Mouse (Mus musculus) midbrain, embryonic 15.5 days (tissue): ENCODE data around the gene Kpnb1. TPM values are rescaled to one million over a fixed set of nuclear protein-coding genes. Genes with fewer than 3 reads are reported as not detected.
A peak's percentile ranks its signal among the peaks of the same experiment; 100 is the strongest.
"Not testable (repeated sequence)": the region's sequence is repeated elsewhere in the genome, so short reads cannot be mapped to it uniquely, and the experiment has no call there.

Experiments
- ATAC-seq: fragments of 200-750 bp; cut with Nextera tagmentation; replicated peaks from 2 replicates; pipeline ENCODE4 v1.8.0; 2017; ENCODE audit warnings: moderate TSS enrichment
- H3K27ac ChIP-seq: fragments of 300-500 bp; sonication (generic); 2 replicates; pipeline ENCODE4 v1.5.1; 2015; ENCODE audit warnings: mild to moderate bottlenecking, inconsistent platforms
- H3K27me3 ChIP-seq: fragments of 300-500 bp; sonication (generic); replicated peaks from 2 replicates; pipeline ENCODE4 v1.6.1; 2015; ENCODE audit warnings: inconsistent platforms
- H3K36me3 ChIP-seq: fragments of 300-500 bp; sonication (generic); replicated peaks from 2 replicates; pipeline ENCODE4 v1.6.1; 2015; ENCODE audit warnings: inconsistent platforms
- H3K4me1 ChIP-seq: fragments of 300-500 bp; sonication (generic); 2 replicates; pipeline ENCODE4 v1.6.1; 2015; ENCODE audit warnings: inconsistent platforms
- H3K4me2 ChIP-seq: fragments of 300-500 bp; sonication (generic); 2 replicates; pipeline ENCODE4 v1.6.1; 2015; ENCODE audit warnings: inconsistent platforms, mild to moderate bottlenecking, moderate library complexity
- H3K4me3 ChIP-seq: fragments of 300-500 bp; sonication (generic); 2 replicates; pipeline ENCODE4 v1.5.1; 2015; ENCODE audit warnings: mild to moderate bottlenecking, inconsistent platforms
- H3K9ac ChIP-seq: fragments of 300-500 bp; sonication (generic); 2 replicates; pipeline ENCODE4 v1.6.1; 2015; ENCODE audit warnings: mild to moderate bottlenecking, inconsistent platforms
- H3K9me3 ChIP-seq: fragments of 300-500 bp; sonication (generic); 2 replicates; pipeline ENCODE4 v1.6.1; 2016; ENCODE audit warnings: inconsistent platforms
- WGBS: fragments of 180-500 bp; shearing (Covaris S2); methylation state at CpG from one replicate; pipeline ENCODE4 v1.1.7; 2015; ENCODE audit warnings: mixed read lengths; 5-methylcytosine and 5-hydroxymethylcytosine counted together
- polyA plus RNA-seq: library from polyadenylated mRNA; unstranded; fragments of >200 nt; fragmentation: Nextera tagmentation; extraction: Ambion mirVana; gene quantifications from 2 replicates; pipeline ENCODE4 v1.2.1, GENCODE M21; 2015

Kpnb1 gene
- polyA plus RNA-seq, 1 experiment from 2014 or later: 33.8 TPM

GRCm38 (mm10) chr11:97198601-97199000 lies 10.9 kb upstream of the Kpnb1 start:
- Histone ChIP-seq H3K4me3 (no peak overlapping the region), H3K4me1 (no peaks in the 10 kb centered on the region), H3K27ac (no peak overlapping the region), H3K27me3 (no peaks in the 10 kb centered on the region), H3K36me3 (no peaks in the 10 kb centered on the region), H3K4me2 (no peak overlapping the region), H3K9me3 (no peaks in the 10 kb centered on the region), H3K9ac (no peak overlapping the region)
- no peak for ATAC-seq
- WGBS: 19% methylated on average over 5 of the region's 5 CpGs

GRCm38 (mm10) chr11:97197021-97197420 lies 9.3 kb upstream of the Kpnb1 start:
- 83% methylated on average over 8 of the region's 8 CpGs for WGBS

GRCm38 (mm10) chr11:97196541-97196940 lies 8.9 kb upstream of the Kpnb1 start:
- ATAC-seq: no peak
- Histone ChIP-seq H3K27me3 (no peaks in the 10 kb centered on the region), H3K27ac (no peak overlapping the region), H3K9me3 (no peaks in the 10 kb centered on the region), H3K36me3 (no peaks in the 10 kb centered on the region), H3K9ac (no peak overlapping the region), H3K4me1 (no peaks in the 10 kb centered on the region), H3K4me2 (no peak overlapping the region), H3K4me3 (no peak overlapping the region)
- 54% methylated on average over 12 of the region's 12 CpGs for WGBS

More at GRCm38 (mm10) chr11:97197021-97197420, 9.3 kb upstream of the Kpnb1 start:
- H3K27me3 ChIP-seq: no peaks in the 10 kb centered on the region
- H3K4me3 ChIP-seq: no peak overlapping the region
- H3K27ac ChIP-seq: no peak overlapping the region
- no peak overlapping the region for H3K9ac ChIP-seq
- H3K4me2 ChIP-seq: no peak overlapping the region
- no peaks in the 10 kb centered on the region for H3K36me3 ChIP-seq
- no peaks in the 10 kb centered on the region for H3K4me1 ChIP-seq
- H3K9me3 ChIP-seq: no peaks in the 10 kb centered on the region
- no peak for ATAC-seq

DNA sequence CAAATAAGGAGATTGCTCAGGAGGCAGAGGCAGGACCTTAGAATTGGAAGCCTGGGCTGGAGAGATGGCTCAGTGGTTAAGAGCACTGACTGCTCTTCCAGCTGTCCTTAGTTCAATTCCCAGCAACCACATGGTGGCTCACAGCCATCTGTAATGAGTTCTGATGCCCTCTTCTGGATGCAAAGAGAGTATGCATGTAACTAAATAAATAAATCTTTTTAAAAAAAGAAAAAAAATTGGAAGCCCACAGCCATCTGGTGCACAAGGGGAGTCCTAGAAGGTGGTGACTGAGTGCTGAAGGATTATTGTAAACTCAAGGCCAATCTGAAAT lies 4.9 kb upstream of the Kpnb1 start:
- no peak overlapping the region for H3K4me2 ChIP-seq
- no peaks in the 10 kb centered on the region for H3K27me3 ChIP-seq
- H3K36me3 ChIP-seq: no peaks in the 10 kb centered on the region
- no peaks in the 10 kb centered on the region for H3K9me3 ChIP-seq
- H3K4me3 ChIP-seq: no peak overlapping the region
- peaks cover 12% of the 10 kb centered on the region for H3K4me1 ChIP-seq
- no peak overlapping the region for H3K9ac ChIP-seq
- no peak for ATAC-seq
- no peak overlapping the region for H3K27ac ChIP-seq

- WGBS: 81% methylated on average over 6 of the region's 6 CpGs
These were observed 4.4 kb upstream of the Kpnb1 start for GRCm38 (mm10) chr11:97191915-97192620.

GRCm38 (mm10) chr11:97190992-97191391 lies 3.3 kb upstream of the Kpnb1 start:
- H3K27ac ChIP-seq: no peak overlapping the region
- ATAC-seq: no peak
- 94% methylated on average over 6 of the region's 6 CpGs for WGBS
- no peaks in the 10 kb centered on the region for H3K36me3 ChIP-seq
- H3K9me3 ChIP-seq: no peaks in the 10 kb centered on the region
- H3K27me3 ChIP-seq: no peaks in the 10 kb centered on the region
- H3K4me2 ChIP-seq: no peak overlapping the region
- H3K4me1 ChIP-seq: peaks cover 18% of the 10 kb centered on the region
- H3K9ac ChIP-seq: no peak overlapping the region
- no peak overlapping the region for H3K4me3 ChIP-seq

More at GRCm38 (mm10) chr11:97191915-97192620, 4.4 kb upstream of the Kpnb1 start:
- H3K4me1 ChIP-seq: peaks cover 12% of the 10 kb centered on the region
- H3K27me3 ChIP-seq: no peaks in the 10 kb centered on the region
- no peak overlapping the region for H3K9ac ChIP-seq
- no peak overlapping the region for H3K4me3 ChIP-seq
- H3K9me3 ChIP-seq: no peaks in the 10 kb centered on the region
- no peaks in the 10 kb centered on the region for H3K36me3 ChIP-seq
- H3K4me2 ChIP-seq: no peak overlapping the region
- no peak for ATAC-seq
- H3K27ac ChIP-seq: no peak overlapping the region

DNA sequence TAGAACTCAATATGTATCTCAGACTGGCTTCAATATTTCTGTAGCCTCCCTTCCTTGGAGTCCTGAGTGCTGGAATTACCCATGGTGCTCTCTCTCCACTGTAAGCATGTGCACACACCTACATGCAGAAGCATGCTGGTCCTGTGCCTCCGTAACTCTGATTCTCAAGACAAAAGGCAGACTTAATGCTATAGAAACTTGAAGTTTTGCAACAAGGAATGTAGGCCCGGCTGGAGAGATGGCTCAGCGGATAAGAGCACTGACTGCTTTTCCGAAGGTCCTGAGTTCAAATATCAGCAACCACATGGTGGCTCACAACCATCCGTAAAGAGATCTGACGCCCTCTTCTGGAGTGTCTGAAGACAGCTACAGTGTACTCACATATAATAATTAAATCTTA lies 2.0 kb upstream of the Kpnb1 start:
- H3K4me2 ChIP-seq, H3K27ac ChIP-seq, H3K4me3 ChIP-seq, H3K27me3 ChIP-seq, H3K9me3 ChIP-seq, H3K9ac ChIP-seq, H3K36me3 ChIP-seq, ATAC-seq: not testable (repeated sequence)
- peaks cover 31% of the 10 kb centered on the region for H3K4me1 ChIP-seq
- WGBS: 86% methylated on average over 6 of the region's 6 CpGs

GRCm38 (mm10) chr11:97189231-97189630 lies 1.6 kb upstream of the Kpnb1 start:
- Histone ChIP-seq H3K27me3 (no peaks in the 10 kb centered on the region), H3K4me1 (peaks cover 35% of the 10 kb centered on the region), H3K4me3 (peak overlapping the region; percentile 71), H3K27ac (no peak overlapping the region), H3K36me3 (peaks cover 5% of the 10 kb centered on the region; the same call in 1 of the 2 replicates), H3K9me3 (no peaks in the 10 kb centered on the region), H3K9ac (no peak overlapping the region), H3K4me2 (peak overlapping the region; percentile 76)
- WGBS: 32% methylated on average over 3 of the region's 3 CpGs
- ATAC-seq: no peak

DNA sequence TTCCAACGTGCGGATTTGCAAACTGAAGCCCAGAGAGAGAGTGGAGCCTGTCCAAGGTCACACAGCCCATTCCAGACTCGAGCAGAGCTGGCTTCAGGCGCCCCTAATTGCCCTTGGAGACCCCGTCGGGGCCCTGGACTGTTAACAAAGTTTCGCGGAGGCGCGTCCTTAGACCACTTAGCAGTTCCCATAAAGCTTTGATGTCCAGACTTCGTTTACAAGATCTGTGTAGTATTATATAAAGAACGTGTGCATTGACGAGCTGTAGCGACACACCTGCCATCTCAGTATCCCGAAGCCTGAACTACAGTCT lies 918 bp upstream of the Kpnb1 start:
- H3K9me3 ChIP-seq: no peaks in the 10 kb centered on the region
- peaks cover 5% of the 10 kb centered on the region; the same call in 1 of the 2 replicates for H3K36me3 ChIP-seq
- WGBS: under 1% methylated on average over 15 of the region's 15 CpGs
- peak overlapping the region; percentile 76 for H3K4me2 ChIP-seq
- no peak for ATAC-seq
- peak overlapping the region; percentile 51 for H3K9ac ChIP-seq
- H3K4me3 ChIP-seq: peak overlapping the region; percentile 71
- H3K4me1 ChIP-seq: peaks cover 36% of the 10 kb centered on the region
- H3K27me3 ChIP-seq: no peaks in the 10 kb centered on the region
- peak overlapping the region; percentile 88 for H3K27ac ChIP-seq

GRCm38 (mm10) chr11:97186947-97187763 lies 526 bp downstream of the Kpnb1 start:
- ATAC-seq: peak; percentile 77
- peaks cover 15% of the 10 kb centered on the region; the same call in 1 of the 2 replicates for H3K36me3 ChIP-seq
- under 1% methylated on average over 59 of the region's 74 CpGs for WGBS

DNA sequence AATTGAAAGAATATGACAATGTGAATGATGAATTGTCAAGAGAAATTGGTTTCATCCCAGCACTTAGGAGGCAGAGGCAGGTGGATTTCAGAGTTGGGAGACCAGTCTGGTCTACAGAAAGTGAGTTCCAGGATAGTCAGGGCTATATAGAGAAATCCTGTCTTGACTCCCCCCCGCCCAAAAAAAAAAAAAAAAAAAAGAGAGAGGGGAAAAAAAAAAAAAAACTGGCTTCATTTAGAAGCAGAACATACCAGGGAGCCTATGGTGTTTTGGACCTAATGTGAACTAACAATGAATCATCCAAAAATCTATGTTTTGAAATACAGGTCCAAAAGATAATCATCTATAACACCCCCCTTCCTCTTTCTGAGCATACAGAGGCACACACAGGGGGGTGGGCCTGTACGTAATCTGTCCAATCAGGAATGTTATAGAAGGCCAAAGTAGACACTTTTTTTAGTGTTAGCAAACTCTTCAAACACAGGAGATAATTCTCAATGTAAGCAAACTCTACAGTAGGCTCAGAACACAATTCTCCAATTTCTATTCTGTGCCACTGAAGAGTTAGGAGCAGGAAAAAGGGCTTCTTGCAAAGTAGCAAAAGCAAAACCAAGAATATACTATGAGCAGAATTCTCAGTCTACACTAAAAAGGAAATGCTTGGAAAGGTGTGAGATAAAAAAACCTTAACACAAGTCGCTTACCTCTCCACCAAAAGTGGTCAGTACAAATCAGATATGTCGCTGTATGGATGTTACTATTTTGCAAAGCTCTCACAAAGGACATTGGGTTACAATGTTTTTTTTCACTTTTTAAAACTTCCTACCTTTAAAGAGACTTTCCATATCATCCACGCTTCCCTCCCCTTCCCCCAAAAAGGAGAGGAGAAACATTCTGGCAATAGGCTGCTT lies 1.7 kb downstream of the Kpnb1 start:
- H3K36me3 ChIP-seq: peaks cover 26% of the 10 kb centered on the region
- no peak overlapping the region for H3K27ac ChIP-seq
- WGBS: 60% methylated on average over 5 of the region's 5 CpGs

More at GRCm38 (mm10) chr11:97186947-97187763, 526 bp downstream of the Kpnb1 start:
- peak overlapping the region; percentile 71 for H3K4me3 ChIP-seq
- peak overlapping the region; percentile 84 for H3K9ac ChIP-seq
- H3K4me1 ChIP-seq: peaks cover 42% of the 10 kb centered on the region
- H3K4me2 ChIP-seq: peak overlapping the region; percentile 93
- no peaks in the 10 kb centered on the region for H3K27me3 ChIP-seq
- no peaks in the 10 kb centered on the region for H3K9me3 ChIP-seq
- peak overlapping the region; percentile 97 for H3K27ac ChIP-seq

GRCm38 (mm10) chr11:97184875-97185274 lies 2.8 kb downstream of the Kpnb1 start:
- no peak for ATAC-seq
- H3K27me3 ChIP-seq: no peaks in the 10 kb centered on the region
- no peak overlapping the region for H3K4me3 ChIP-seq
- H3K36me3 ChIP-seq: peaks cover 36% of the 10 kb centered on the region
- 76% methylated on average over 5 of the region's 5 CpGs for WGBS
- H3K9ac ChIP-seq: no peak overlapping the region
- no peaks in the 10 kb centered on the region for H3K9me3 ChIP-seq
- no peak overlapping the region for H3K27ac ChIP-seq
- H3K4me2 ChIP-seq: no peak overlapping the region
- H3K4me1 ChIP-seq: peaks cover 42% of the 10 kb centered on the region

More for the DNA sequence above, 1.7 kb downstream of the Kpnb1 start:
- H3K27me3 ChIP-seq: no peaks in the 10 kb centered on the region
- H3K4me1 ChIP-seq: peaks cover 42% of the 10 kb centered on the region
- ATAC-seq: no peak
- H3K9me3 ChIP-seq: no peaks in the 10 kb centered on the region
- peak overlapping the region; percentile 93 for H3K4me2 ChIP-seq
- H3K9ac ChIP-seq: no peak overlapping the region
- peak overlapping the region; percentile 71 for H3K4me3 ChIP-seq
